Mouse (Mus musculus) erythroblast, embryonic 14.5 days (primary cell): ENCODE data around the gene Lrrc10. TPM values are rescaled to one million over a fixed set of nuclear protein-coding genes. Genes with fewer than 3 reads are reported as not detected.

ENCODE experiments used
- H3K27me3 ChIP-seq: 2 replicates; pipeline ENCODE4 v1.6.1; 2012; ENCODE audit warnings: inconsistent platforms; ENCODE audit not compliant: control insufficient read depth
- H3K36me3 ChIP-seq: 2 replicates; pipeline ENCODE4 v1.6.1; 2012; ENCODE audit warnings: mild to moderate bottlenecking, inconsistent platforms; ENCODE audit not compliant: control insufficient read depth
- H3K4me1 ChIP-seq: 2 replicates; pipeline ENCODE4 v1.6.1; 2012; ENCODE audit warnings: inconsistent platforms; ENCODE audit not compliant: control insufficient read depth
- H3K4me3 ChIP-seq: replicated peaks from 2 replicates; pipeline ENCODE3; 2012; ENCODE audit warnings: moderate library complexity, mild to moderate bottlenecking, inconsistent platforms
- H3K9me3 ChIP-seq: 2 replicates; pipeline ENCODE4 v1.6.1; 2012; ENCODE audit warnings: low read length, inconsistent platforms, mixed read lengths; ENCODE audit not compliant: control insufficient read depth
- GATA1 ChIP-seq: IDR thresholded peaks from 2 replicates; pipeline ENCODE4 v1.6.1; 2012; ENCODE audit warnings: low read length, inconsistent platforms, mixed read lengths
- TAL1 ChIP-seq: IDR thresholded peaks from 3 replicates; pipeline ENCODE4 v1.6.1; 2012; ENCODE audit warnings: low read length, inconsistent platforms, mixed read lengths
- polyA plus RNA-seq: library from polyadenylated mRNA; stranded (reverse); fragments of >175 nt; gene quantifications from 2 replicates; pipeline ENCODE4 v1.2.3, GENCODE M21; 2012

Lrrc10 gene
- polyA plus RNA-seq, 1 experiment = not detected

- H3K36me3 ChIP-seq = peaks cover 55% of the 10 kb centered on the region
- peaks cover 3% of the 10 kb centered on the region for H3K9me3 ChIP-seq
- no peak overlapping the region for H3K4me3 ChIP-seq
- peaks cover 4% of the 10 kb centered on the region for H3K4me1 ChIP-seq
- no peaks in the 10 kb centered on the region for H3K27me3 ChIP-seq
- TF ChIP-seq TAL1 = no peak
- no peak for TF ChIP-seq GATA1
These were observed 24.0 kb downstream of the Lrrc10 start for GRCm38 (mm10) chr10:117069109-117069508.

GRCm38 (mm10) chr10:117072191-117072888 is 27.2 kb downstream of the Lrrc10 start:
- Histone ChIP-seq H3K27me3 (no peaks in the 10 kb centered on the region), H3K9me3 (peaks cover 3% of the 10 kb centered on the region), H3K4me1 (no peaks in the 10 kb centered on the region), H3K4me3 (no peak overlapping the region), H3K36me3 (peaks cover 85% of the 10 kb centered on the region)
- TF ChIP-seq GATA1 (no peak), TAL1 (no peak)

- peaks cover 3% of the 10 kb centered on the region for H3K9me3 ChIP-seq
- TF ChIP-seq TAL1 (no peak), GATA1 (no peak)
- H3K36me3 ChIP-seq = peaks cover 94% of the 10 kb centered on the region
- H3K27me3 ChIP-seq = no peaks in the 10 kb centered on the region
- H3K4me1 ChIP-seq = peaks cover 3% of the 10 kb centered on the region
- H3K4me3 ChIP-seq = no peak overlapping the region
These were observed 28.0 kb downstream of the Lrrc10 start for GRCm38 (mm10) chr10:117073176-117073575.

GRCm38 (mm10) chr10:117078284-117078683 is 33.1 kb downstream of the Lrrc10 start:
- TF ChIP-seq GATA1 (no peak), TAL1 (no peak)
- Histone ChIP-seq H3K27me3 (no peaks in the 10 kb centered on the region), H3K4me3 (no peak overlapping the region), H3K36me3 (peaks cover 91% of the 10 kb centered on the region), H3K9me3 (no peaks in the 10 kb centered on the region), H3K4me1 (peaks cover 21% of the 10 kb centered on the region)

- TF ChIP-seq GATA1 = no peak
- TF ChIP-seq TAL1 = no peak
- no peaks in the 10 kb centered on the region for H3K9me3 ChIP-seq
- H3K4me3 ChIP-seq = no peak overlapping the region
- peaks cover 21% of the 10 kb centered on the region for H3K4me1 ChIP-seq
- H3K27me3 ChIP-seq = no peaks in the 10 kb centered on the region
- peaks cover 91% of the 10 kb centered on the region for H3K36me3 ChIP-seq
These were observed 36.2 kb downstream of the Lrrc10 start for GRCm38 (mm10) chr10:117081326-117081725.

- Histone ChIP-seq H3K36me3 (peaks cover 90% of the 10 kb centered on the region), H3K27me3 (no peaks in the 10 kb centered on the region), H3K4me3 (no peak overlapping the region), H3K9me3 (no peaks in the 10 kb centered on the region), H3K4me1 (peaks cover 21% of the 10 kb centered on the region)
- TF ChIP-seq TAL1 (no peak), GATA1 (no peak)
These were observed 36.8 kb downstream of the Lrrc10 start for GRCm38 (mm10) chr10:117081914-117082359.

GRCm38 (mm10) chr10:117089628-117090027 is 44.5 kb downstream of the Lrrc10 start:
- H3K4me3 ChIP-seq = no peak overlapping the region
- TF ChIP-seq TAL1 (no peak), GATA1 (no peak)
- no peaks in the 10 kb centered on the region for H3K9me3 ChIP-seq
- H3K36me3 ChIP-seq = peaks cover 87% of the 10 kb centered on the region
- H3K27me3 ChIP-seq = no peaks in the 10 kb centered on the region
- H3K4me1 ChIP-seq = peaks cover 25% of the 10 kb centered on the region

- no peak for TF ChIP-seq TAL1
- no peak for TF ChIP-seq GATA1
- no peaks in the 10 kb centered on the region for H3K27me3 ChIP-seq
- no peak overlapping the region for H3K4me3 ChIP-seq
- H3K9me3 ChIP-seq = no peaks in the 10 kb centered on the region
- peaks cover 92% of the 10 kb centered on the region for H3K36me3 ChIP-seq
- H3K4me1 ChIP-seq = peaks cover 63% of the 10 kb centered on the region
These were observed 49.6 kb downstream of the Lrrc10 start for GRCm38 (mm10) chr10:117094504-117095329.

- Histone ChIP-seq H3K4me1 (peaks cover 70% of the 10 kb centered on the region), H3K36me3 (peaks cover 95% of the 10 kb centered on the region), H3K9me3 (no peaks in the 10 kb centered on the region), H3K4me3 (no peak overlapping the region), H3K27me3 (no peaks in the 10 kb centered on the region)
- TF ChIP-seq GATA1 (no peak), TAL1 (no peak)
These were observed 51.0 kb downstream of the Lrrc10 start for GRCm38 (mm10) chr10:117096096-117096495.

Other genes with a start within 250 kb of the Lrrc10 start
- gene Myrfl, start 148.4 kb upstream of the Lrrc10 start, polyA plus RNA-seq = not detected in 2 replicates
- 1.0 and 1.8 TPM in 2 replicates for gene Rab3ip, start 94.6 kb upstream of the Lrrc10 start, polyA plus RNA-seq
- not detected in 2 replicates for gene Gm10271, start 72.7 kb upstream of the Lrrc10 start, polyA plus RNA-seq
- not detected in 2 replicates for gene Best3, start 59.0 kb upstream of the Lrrc10 start, polyA plus RNA-seq
- 2.0 and 3.3 TPM in 2 replicates for gene Cct2, start 18.5 kb downstream of the Lrrc10 start, polyA plus RNA-seq
- gene Frs2, start 103.2 kb downstream of the Lrrc10 start, polyA plus RNA-seq = 0.26 and 0.39 TPM in 2 replicates
- gene Yeats4, start 179.2 kb downstream of the Lrrc10 start, polyA plus RNA-seq = 24.5 and 26.4 TPM in 2 replicates
- not detected in 2 replicates for gene 9530003J23Rik, start 193.4 kb downstream of the Lrrc10 start, polyA plus RNA-seq
- gene Lyz2, start 237.0 kb downstream of the Lrrc10 start, polyA plus RNA-seq = 0.07 and 0.16 TPM in 2 replicates
- gene Lyz1, start 247.5 kb downstream of the Lrrc10 start, polyA plus RNA-seq = not detected in 2 replicates